Mouse (Mus musculus) stomach, embryonic 16.5 days (tissue): Measurements from ENCODE around the gene Mog. TPM values are rescaled to one million over a fixed set of nuclear protein-coding genes. Genes with fewer than 3 reads are reported as not detected.
"Not testable (repeated sequence)": the region's sequence is repeated elsewhere in the genome, so short reads cannot be mapped to it uniquely, and the experiment has no call there.

Experiments
- ATAC-seq: fragments of 200-750 bp; cut with Nextera tagmentation; 2 replicates; pipeline ENCODE4 v1.8.0; 2017; ENCODE audit warnings: moderate number of reproducible peaks, moderate TSS enrichment; ENCODE audit not compliant: insufficient read depth, low FRiP score
- H3K27ac ChIP-seq: fragments of 300-500 bp; sonication (generic); 2 replicates; pipeline ENCODE4 v1.5.1; 2014; ENCODE audit warnings: low read length
- H3K27me3 ChIP-seq: fragments of 300-500 bp; sonication (generic); 2 replicates; pipeline ENCODE4 v1.6.1; 2014; ENCODE audit warnings: low read length, control low read depth, mixed read lengths; ENCODE audit not compliant: control insufficient read depth, insufficient read depth
- H3K36me3 ChIP-seq: fragments of 300-500 bp; sonication (generic); 2 replicates; pipeline ENCODE4 v1.6.1; 2014; ENCODE audit warnings: low read length; ENCODE audit not compliant: control insufficient read depth, insufficient read depth
- H3K4me1 ChIP-seq: fragments of 300-500 bp; sonication (generic); 2 replicates; pipeline ENCODE4 v1.6.1; 2014; ENCODE audit warnings: low read length, control low read depth, mixed read lengths; ENCODE audit not compliant: control insufficient read depth, insufficient read depth
- H3K4me2 ChIP-seq: fragments of 300-500 bp; sonication (generic); 2 replicates; pipeline ENCODE4 v1.6.1; 2014; ENCODE audit warnings: low read depth, low read length, mixed read lengths
- H3K4me3 ChIP-seq: fragments of 300-500 bp; sonication (generic); replicated peaks from 2 replicates; pipeline ENCODE4 v1.5.1; 2014; ENCODE audit warnings: mild to moderate bottlenecking, low read length
- H3K9ac ChIP-seq: fragments of 300-500 bp; sonication (generic); 2 replicates; pipeline ENCODE4 v1.6.1; 2014; ENCODE audit warnings: low read length
- H3K9me3 ChIP-seq: fragments of 300-500 bp; sonication (generic); replicated peaks from 2 replicates; pipeline ENCODE4 v1.6.1; 2016; ENCODE audit warnings: low read length, control low read depth; ENCODE audit not compliant: control insufficient read depth
- WGBS: fragments of 180-500 bp; shearing (Covaris S2); extraction: QIAGEN DNeasy Blood & Tissue Kit; methylation state at CpG from one replicate; pipeline ENCODE4 v1.1.7; 2014; 5-methylcytosine and 5-hydroxymethylcytosine counted together
- polyA plus RNA-seq: library from polyadenylated mRNA; unstranded; fragments of >200 nt; fragmentation: Nextera tagmentation; extraction: Ambion mirVana; gene quantifications from 2 replicates; pipeline ENCODE4 v1.2.1, GENCODE M21; 2015

Mog gene
- polyA plus RNA-seq, 1 experiment from 2014 or later: not detected

DNA sequence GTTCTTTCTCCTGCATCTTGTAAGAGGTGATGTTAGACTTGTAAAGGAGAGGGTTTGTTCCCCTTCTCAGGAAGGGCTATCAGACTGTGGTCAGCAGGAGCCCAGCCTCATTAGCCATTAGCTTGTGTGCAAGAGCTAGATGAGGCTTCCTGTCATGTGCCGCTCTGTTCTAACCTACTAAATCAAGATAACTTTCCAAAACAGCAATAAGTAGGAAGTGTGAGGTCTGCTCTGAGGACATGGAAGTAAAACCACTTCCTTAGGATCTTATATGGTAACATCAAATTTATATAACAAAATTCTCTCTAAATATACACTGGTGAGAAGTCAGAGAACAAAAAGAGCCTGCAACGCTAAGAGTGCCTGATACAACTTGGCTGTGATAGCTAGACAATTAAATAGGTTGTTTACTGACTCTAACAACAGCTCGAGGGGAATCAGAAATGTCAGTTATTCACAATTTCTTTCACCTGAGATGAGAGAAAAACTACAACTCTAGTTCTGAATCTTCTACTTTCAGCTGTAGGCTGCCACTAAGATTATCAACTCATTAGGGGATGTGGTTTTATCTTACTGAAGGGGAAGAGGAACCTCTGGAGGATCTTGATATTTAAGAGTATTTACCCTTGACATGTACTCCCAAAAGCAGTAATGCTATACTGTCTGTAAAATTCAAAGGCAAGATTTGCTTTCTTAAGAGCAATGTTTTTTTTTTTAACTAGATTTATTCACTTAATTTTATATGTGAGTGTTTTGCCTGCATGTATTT is 30.7 kb downstream of the Mog start:
- H3K9ac ChIP-seq: no peak overlapping the region
- H3K27me3 ChIP-seq: peaks cover 18% of the 10 kb centered on the region
- WGBS: 56% methylated on average over 3 of the region's 3 CpGs
- no peaks in the 10 kb centered on the region for H3K4me1 ChIP-seq
- H3K4me3 ChIP-seq: no peak overlapping the region
- ATAC-seq: no peak
- H3K9me3 ChIP-seq: no peaks in the 10 kb centered on the region
- H3K27ac ChIP-seq: no peak overlapping the region
- no peaks in the 10 kb centered on the region for H3K36me3 ChIP-seq
- H3K4me2 ChIP-seq: no peak overlapping the region

DNA sequence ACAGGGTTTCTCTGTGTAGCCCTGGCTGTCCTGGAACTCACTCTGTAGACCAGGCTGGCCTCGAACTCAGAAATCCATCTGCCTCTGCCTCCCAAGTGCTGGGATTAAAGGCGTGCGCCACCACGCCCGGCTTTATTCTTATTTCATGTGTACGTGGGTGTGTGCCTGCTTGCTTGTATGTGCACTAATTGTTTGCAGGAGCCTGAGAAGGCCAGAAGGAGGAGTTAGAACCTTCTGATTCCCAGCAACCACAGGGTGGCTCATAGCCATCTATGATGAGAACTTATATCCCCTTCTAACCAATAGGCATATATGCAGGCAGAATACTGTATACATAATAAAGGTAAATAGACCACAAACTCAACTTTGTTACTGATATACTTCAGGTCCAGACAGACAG is 32.6 kb downstream of the Mog start:
- H3K27ac ChIP-seq, H3K4me3 ChIP-seq, H3K4me2 ChIP-seq, ATAC-seq, H3K36me3 ChIP-seq, H3K9me3 ChIP-seq, H3K4me1 ChIP-seq, H3K9ac ChIP-seq: not testable (repeated sequence)
- H3K27me3 ChIP-seq: peaks cover 21% of the 10 kb centered on the region
- whole genome bisulfite sequencing: 91% methylated on average over 6 of the region's 6 CpGs

DNA sequence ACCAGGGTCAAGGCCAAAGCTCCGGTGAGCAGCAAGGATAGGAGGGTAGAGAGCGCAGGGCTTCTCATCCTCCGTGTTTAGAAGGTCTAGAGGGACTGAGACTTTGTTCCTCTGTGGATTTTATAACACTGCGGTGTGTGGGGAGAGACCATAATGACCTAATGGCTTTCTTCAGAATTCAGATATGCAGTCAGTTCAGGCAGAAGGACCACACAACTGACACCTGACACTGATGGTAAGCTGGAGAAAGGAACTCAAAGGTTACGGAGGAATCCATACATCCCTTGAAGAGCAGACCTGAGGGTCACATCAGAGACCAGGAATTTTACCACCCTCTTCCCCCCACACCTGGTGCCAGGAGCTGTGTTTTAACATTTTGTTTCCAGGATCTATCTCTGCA is 33.8 kb downstream of the Mog start, which contains the start of gene H2-M5:
H2-M5 (minus strand) TSS at position 101 of the 400 bp plus-strand sequence.
- no peaks in the 10 kb centered on the region for H3K36me3 ChIP-seq
- no peak within 1 kb of the TSS for H3K9ac ChIP-seq
- H3K4me3 ChIP-seq: peak within 1 kb of the TSS; percentile 2
- H3K4me1 ChIP-seq: no peaks in the 10 kb centered on the region
- H3K9me3 ChIP-seq: no peaks in the 10 kb centered on the region
- ATAC-seq: no peak
- peaks cover 21% of the 10 kb centered on the region for H3K27me3 ChIP-seq
- H3K4me2 ChIP-seq: peak within 1 kb of the TSS; percentile 23
- H3K27ac ChIP-seq: no peak within 1 kb of the TSS
- 34% methylated on average over 5 of the region's 5 CpGs for WGBS

DNA sequence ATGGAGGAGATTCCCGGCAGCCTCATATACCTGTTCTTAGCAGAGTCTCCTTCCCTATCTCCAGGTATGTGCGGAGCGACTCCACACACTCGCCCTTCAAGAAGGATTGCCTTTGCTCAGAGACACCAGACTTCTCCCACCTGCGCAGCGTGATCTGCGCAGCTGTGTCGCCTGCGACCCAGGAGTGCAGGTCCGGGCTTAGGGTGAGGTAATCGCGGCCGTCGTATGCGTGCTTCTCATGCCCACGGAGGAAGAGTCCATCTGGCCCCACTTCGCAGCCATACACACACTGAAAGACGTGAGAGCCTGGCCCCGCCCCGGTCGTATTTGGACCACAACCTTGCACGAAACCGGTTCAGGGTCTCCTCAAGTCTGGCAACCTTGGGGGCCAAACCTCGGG is 34.7 kb downstream of the Mog start:
- peak; percentile 17; the same call in 1 of the 2 replicates for ATAC-seq
- peak overlapping the region; percentile 2 for H3K4me3 ChIP-seq
- no peak overlapping the region for H3K9ac ChIP-seq
- no peaks in the 10 kb centered on the region for H3K36me3 ChIP-seq
- no peaks in the 10 kb centered on the region for H3K4me1 ChIP-seq
- no peak overlapping the region for H3K27ac ChIP-seq
- H3K27me3 ChIP-seq: peaks cover 21% of the 10 kb centered on the region
- H3K9me3 ChIP-seq: no peaks in the 10 kb centered on the region
- 5% methylated on average over 24 of the region's 24 CpGs for WGBS
- H3K4me2 ChIP-seq: peak overlapping the region; percentile 23

DNA sequence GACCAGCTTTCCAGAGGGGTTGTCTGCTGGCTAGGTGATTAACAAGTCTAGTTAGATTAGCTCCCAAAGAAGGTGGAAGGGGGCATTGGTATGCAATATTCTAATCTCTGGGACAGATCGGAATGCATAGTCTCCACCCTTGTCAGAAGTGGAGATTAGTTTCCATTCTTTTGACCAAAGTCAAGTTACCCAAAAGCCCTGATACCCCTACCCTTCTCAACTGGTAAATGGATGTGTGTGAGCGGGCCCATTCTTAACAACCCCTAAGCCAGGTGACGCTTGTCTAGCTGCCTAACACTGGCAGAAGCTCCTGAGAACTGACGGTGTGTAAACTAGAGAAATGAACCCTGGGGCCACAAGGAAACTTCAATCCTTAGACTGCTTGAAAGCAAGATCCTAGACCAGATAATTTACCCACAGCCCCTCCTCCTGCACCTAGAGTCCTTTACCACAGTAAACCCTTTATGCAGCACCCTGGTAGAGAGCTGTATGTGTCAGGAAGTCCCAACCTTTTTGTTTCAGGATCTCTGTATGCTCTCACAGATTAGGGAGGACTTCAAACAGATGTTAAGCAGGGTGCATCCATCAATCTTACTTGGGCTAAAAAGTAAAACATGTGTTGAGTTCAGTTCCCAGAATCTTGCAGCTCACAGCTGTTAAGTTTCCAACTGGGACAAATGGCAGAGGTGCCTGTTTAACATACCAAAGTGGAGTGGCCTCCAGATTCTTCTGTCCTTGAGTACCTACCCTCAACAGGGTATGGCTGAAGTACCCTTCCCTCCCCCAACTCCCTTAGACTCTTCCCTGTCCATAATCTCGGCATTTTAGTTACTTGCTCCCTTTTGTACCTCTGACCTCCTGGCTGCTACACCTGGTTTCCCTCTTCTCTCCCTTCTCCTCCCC is 40.7 kb downstream of the Mog start:
- H3K9me3 ChIP-seq: no peaks in the 10 kb centered on the region

DNA sequence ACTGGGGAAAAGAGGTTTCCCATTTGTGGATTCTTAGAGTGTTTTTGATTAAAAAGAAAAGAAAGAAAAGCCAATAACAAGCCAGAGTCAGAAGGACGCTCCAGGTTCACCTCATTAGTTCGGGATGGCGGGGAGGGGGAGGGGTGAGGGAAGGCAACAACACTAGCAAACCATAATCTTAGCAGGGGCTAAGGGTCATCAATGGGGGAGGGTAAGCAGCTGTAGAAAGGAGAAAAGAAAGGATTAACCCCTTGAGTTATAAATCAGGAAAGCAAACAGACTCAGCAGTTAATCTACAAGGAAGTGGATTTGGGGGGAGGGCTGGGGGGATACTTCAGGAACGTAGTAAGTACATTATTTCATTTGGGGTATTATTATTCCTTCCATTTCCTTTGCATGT is 41.4 kb downstream of the Mog start:
- no peaks in the 10 kb centered on the region for H3K36me3 ChIP-seq
- peak overlapping the region; percentile 42 for H3K4me2 ChIP-seq
- no peak overlapping the region for H3K27ac ChIP-seq
- no peak overlapping the region for H3K9ac ChIP-seq
- H3K9me3 ChIP-seq: no peaks in the 10 kb centered on the region
- H3K4me1 ChIP-seq: peaks cover 13% of the 10 kb centered on the region
- 3% methylated on average over 4 of the region's 4 CpGs for WGBS
- H3K4me3 ChIP-seq: 0 out of 2 replicates have a peak overlapping the region, but pooled peaks have one; percentile 10
- H3K27me3 ChIP-seq: no peaks in the 10 kb centered on the region
- ATAC-seq: no peak

More for the DNA sequence above, 40.7 kb downstream of the Mog start:
- no peak for ATAC-seq
- peaks cover 13% of the 10 kb centered on the region for H3K4me1 ChIP-seq
- H3K36me3 ChIP-seq: no peaks in the 10 kb centered on the region
- peaks cover 3% of the 10 kb centered on the region; the same call in 1 of the 2 replicates for H3K27me3 ChIP-seq
- no peak overlapping the region for H3K4me2 ChIP-seq
- 27% methylated on average over 5 of the region's 5 CpGs for whole genome bisulfite sequencing
- H3K4me3 ChIP-seq: no peak overlapping the region
- no peak overlapping the region for H3K27ac ChIP-seq
- H3K9ac ChIP-seq: no peak overlapping the region

DNA sequence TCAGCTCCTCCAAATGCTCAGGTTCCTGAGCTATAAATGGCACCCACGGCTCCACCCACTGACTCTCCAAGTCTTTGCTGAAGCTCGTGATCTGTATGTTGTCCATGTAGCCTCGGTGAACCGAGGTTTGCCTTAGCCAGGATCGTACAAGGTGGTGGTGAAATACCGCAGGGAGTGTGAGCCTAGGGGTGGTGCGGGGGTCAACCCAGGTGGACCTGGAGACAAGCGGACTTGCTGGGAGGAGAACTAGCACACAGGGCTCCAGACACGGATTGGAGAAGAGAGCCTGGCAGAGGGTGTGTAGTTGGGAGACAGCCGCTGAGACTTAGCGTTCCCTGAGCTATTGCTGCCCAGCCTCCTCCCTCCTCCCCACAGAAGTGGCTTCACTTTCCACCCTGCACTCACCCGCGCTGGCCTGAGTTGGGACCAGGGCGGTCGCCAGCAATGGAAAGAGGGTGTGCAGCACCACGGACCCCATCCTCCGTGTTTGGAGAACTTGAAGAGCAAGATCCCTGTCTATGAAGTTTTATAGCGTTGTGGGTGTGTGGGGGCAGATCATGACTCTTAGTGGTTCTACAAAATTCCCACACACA is 41.9 kb downstream of the Mog start, which contains the start of gene 2410137M14Rik:
2410137M14Rik (minus strand) TSS at position 17 of the 593 bp plus-strand sequence.
- Histone ChIP-seq H3K4me1 (peaks cover 13% of the 10 kb centered on the region), H3K9ac (no peak within 1 kb of the TSS), H3K4me2 (peak within 1 kb of the TSS; percentile 42), H3K9me3 (no peaks in the 10 kb centered on the region), H3K36me3 (no peaks in the 10 kb centered on the region), H3K27ac (no peak within 1 kb of the TSS), H3K27me3 (no peaks in the 10 kb centered on the region), H3K4me3 (0 out of 2 replicates have a peak within 1 kb of the TSS, but pooled peaks have one; percentile 10)
- ATAC-seq: no peak
- WGBS: 10% methylated on average over 18 of the region's 18 CpGs

DNA sequence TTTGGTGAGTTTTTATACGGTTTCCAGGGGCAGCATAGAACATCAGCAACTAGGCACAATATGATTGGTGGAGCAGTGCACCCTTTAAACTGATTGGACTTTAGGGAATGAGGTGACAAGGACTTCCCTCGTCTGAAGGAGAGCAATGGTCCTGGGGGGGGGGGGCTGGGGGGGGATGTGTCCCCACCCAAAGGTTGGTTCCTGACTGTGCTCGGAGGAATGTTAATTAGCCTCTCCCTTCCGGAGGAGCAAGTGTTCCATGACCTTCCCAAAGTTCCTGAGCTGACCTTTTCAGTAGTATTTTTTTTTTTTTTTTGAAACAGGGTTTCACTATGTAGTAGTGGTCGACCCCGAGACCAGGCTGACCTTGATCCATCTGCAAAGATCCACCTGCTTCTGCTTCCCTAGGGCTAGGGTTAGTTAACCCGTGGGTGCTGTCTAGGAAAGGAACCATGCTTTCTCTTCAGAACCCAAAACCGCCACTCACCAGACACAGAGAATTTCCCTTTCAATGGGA is 49.9 kb downstream of the Mog start:
- Histone ChIP-seq H3K27me3 (no peaks in the 10 kb centered on the region), H3K36me3 (no peaks in the 10 kb centered on the region), H3K4me1 (no peaks in the 10 kb centered on the region), H3K4me3 (no peak overlapping the region), H3K9me3 (no peaks in the 10 kb centered on the region), H3K9ac (no peak overlapping the region), H3K27ac (no peak overlapping the region), H3K4me2 (no peak overlapping the region)
- no peak for ATAC-seq
- 72% methylated on average over 8 of the region's 8 CpGs for WGBS
